Mouse (Mus musculus): ENCODE measurements around the gene Camk2d.

GRCm38 (mm10) chr3:126660575-126660974 lies 64.5 kb downstream of the Camk2d start:
- TF ChIP-seq CTCF (IDR thresholded peaks at IDR 0.05; ENCODE audit: low read depth) (no peak), EP300 (optimal IDR thresholded peaks at IDR 0.05) (peak; percentile 38)

Measured in stomach, postnatal 0 days (tissue).